Mouse (Mus musculus): ENCODE measurements at regions not wholly inside any gene's neighbourhood (a gene's known extent, or its start where the extent isn't known, plus 50 kb on each side); places are given as distances from the start of the nearest gene placed in this dataset.

GRCm38 (mm10) chr15:7459992-7460820, 62.0 kb upstream of the Egflam start:
- CTCF ChIA-PET: no interaction called here

- CTCF ChIA-PET: interaction anchor here (0.7 kb wide), 1 partner anchor 30 kb away, joined by 5 read pairs; no protein-coding TSS in a partner anchor
These were observed 64.4 kb upstream of the Egflam start for GRCm38 (mm10) chr15:7462549-7462948.

DNA sequence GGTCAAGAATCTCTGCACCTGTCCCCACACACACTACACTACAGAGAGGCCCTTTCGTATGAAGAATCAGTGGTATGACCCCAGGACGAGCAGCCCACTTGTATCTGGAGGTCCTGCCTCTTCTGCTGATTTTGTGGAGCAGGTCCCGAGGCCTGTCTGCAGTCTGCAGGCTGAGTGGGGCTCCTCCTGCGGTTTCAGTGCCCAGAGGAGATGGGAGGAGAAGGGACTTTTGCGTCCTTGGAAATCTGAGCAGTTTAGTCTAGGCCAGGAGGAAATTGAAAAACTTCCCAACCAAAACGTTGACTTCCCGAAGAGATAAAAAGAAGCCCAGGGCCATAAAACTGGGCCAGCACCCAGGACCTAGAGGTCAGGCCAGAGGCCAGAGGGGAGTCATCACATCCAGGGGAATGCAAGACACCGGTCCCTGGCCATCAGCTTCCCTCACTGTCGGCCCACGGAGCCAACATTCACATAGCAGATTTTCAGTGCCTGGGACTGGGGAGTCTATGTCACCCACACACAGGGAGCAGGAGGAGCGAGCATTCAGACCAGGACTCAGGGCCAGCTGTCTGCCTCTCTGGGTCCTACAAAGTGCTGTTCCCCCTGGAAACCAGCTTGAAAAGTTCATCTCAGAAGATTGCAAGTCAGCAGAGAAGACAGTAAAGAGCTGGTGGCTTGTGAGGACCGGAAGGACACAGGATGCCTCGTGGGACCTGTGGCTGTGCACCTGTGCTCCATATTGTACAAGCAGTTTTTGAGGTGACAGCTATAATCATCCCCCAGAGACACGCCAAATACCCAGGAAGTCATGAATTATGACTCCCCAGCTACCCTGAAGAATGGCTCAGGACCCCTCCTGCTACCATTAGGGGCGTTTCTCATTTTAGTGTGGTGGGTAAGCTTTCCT, 65.5 kb upstream of the Egflam start:
- CTCF ChIA-PET: no interaction called here

DNA sequence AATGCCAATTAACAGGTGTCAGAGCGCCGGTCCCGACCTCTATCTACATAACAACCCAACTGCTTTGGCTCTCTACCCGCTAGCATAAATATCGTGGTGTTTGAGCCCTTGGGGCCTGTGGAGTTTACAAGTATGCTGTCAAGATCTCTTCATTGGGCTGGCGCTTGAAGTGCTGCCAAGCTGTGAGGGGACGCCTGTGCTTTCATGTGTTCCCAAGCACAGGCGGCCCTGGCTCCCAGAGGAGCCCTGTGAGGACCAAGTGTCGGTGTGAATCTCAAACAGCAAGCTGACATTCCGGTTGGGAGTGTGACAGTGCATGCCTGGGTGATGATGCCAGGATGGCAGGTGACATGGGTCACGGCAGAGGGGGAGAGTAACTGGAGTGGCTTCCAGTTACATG, 82.0 kb upstream of the Egflam start:
- CTCF ChIA-PET: no interaction called here

DNA sequence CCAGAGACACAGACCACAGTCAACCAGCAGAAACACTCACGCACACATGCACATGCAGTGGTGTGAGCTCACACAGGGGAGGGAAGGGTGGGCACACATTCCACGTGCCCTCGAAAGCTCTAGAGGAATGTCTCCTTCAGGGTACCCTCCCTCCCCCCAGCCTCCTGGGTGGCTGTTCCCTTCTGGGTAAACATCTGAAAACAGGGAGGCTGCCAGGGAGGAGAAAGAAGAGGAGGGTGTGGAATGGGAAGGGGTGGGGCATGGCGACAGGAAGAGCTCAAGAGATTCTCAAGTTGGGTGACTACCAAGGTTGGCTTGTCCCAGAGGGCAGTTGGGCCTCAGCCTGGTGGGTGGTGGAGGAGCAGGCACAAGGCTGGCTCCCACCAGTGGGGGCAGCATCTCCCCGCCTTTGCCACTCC, 82.6 kb upstream of the Egflam start:
- CTCF ChIA-PET: no interaction called here

DNA sequence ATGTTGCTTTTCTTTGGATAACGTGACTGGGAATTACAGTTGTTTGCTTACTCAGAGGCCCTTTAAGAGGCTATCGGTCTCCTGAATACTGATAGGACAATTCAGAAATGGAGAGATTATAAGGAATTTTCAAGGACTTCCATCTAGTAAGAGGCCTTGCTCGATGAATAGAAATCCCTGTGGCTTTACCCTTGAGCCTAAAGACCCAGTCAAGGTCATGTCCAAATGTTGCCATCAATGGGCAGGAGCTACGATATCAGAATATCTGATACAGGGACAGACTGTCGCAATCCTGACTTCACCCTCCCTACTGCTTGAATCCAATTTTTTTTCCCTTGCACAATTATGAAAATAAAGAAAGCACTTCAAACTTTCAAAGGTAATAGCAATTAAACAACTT, 85.5 kb upstream of the Egflam start:
- CTCF ChIA-PET: no interaction called here

GRCm38 (mm10) chr15:7491091-7491490, 92.9 kb upstream of the Egflam start:
- CTCF ChIA-PET: no interaction called here

DNA sequence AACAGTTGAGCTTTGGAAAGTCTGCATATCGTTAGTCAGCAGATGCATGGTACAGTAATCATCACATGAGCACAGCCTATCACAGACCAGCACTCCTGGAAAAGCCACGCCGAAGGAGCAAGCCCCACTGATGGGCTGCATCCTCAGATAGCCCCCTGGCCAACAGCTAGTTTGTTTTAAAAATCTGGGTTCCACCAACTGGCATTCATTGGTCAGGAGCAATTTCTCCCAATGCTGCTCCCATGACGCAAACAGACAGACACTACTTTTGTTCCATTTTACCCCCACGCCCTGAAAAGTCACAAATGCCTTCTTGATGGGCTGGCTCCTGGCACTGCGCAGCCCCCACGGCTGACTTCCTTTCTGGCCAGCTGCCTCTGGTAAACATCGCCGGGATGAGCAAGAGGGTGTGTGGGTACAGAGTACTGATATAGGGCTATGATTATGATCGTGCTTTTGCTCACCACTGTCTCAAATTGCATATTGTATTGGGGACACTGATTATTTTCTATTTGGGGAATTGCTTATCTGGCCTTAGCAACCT, 95.0 kb upstream of the Egflam start:
- CTCF ChIA-PET: no interaction called here

DNA sequence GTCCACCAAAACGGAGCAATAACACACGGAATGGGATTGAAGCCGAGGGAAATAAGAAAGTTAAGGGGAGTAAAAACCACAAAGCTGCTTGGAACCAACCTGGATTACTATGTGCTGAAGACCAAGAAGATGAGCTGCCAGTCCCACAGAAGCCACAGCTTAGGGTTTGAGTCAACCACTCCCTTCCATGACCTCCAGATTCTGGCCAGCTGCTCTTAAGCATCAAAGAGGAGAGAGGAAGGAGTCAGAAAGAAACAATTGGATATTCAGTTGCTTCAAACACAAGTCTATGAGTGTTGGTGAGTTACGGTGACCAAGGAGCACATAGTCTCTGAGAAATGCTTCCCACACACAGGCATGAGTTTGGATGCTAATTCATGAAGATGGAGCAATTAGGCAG, 99.7 kb upstream of the Egflam start:
- CTCF ChIA-PET: no interaction called here

GRCm38 (mm10) chr15:7508535-7508934, 110.3 kb upstream of the Egflam start:
- CTCF ChIA-PET: no interaction called here

GRCm38 (mm10) chr15:7514743-7515273, 116.6 kb upstream of the Egflam start:
- CTCF ChIA-PET: no interaction called here

DNA sequence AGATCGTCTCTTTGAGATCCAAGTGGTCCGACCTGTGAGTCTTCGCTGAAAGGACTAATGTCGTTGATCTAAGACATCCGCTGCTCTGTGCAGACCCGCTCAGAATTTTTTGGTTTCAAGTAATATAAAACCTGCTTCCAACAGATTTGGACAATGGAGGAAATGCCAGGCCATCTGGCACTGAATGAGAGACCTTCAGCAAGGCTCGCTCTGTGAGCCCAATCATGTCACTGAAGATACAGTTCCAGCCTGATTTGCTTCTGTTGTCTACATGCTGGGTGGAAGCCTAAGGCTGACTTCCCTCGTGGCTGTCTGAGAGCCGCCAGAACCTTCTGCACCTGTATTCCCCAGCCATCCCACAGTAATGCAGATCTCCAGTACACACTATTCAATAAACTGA, 123.4 kb upstream of the Egflam start:
- CTCF ChIA-PET: no interaction called here

DNA sequence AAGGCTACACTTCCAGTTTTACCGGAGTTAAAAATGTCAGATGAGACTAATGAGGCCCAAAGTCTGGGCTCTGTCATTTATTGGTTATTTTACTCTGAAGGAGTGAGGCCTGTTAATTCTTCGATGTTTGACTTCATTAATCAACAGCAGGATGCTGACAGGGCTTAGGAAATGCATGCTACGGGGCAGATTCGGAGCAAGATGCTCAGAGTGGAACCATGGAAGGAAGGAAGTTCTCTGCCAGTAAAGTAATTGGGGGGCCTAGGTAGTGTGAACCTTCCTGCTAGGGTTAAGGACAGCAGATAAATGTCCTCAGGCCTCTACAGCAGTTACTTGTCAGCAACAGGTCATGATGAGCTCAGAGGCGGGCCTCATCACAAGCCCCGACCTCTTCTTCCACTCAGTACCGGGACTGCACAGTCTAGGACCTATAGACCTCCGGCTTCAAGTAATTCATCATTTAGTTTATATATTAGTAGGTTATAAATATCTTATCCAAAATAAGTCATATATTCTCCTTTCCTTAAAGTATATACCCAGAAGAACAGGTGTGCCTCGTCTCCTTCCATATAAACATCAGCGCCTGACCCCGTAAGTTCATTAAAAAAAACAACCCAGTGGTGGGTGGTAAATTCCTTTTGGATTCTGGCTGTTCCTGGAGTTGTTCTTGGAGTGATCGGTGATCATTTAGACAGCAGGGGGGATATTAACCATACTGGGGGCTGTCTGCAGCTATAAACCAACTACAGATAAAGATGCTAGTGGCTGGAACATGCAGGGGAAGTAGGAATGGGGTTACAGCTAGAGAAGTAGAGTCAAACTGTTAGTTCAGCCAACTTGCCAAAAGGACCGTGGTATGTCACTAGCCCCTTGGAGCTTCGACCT, 124.9 kb upstream of the Egflam start:
- CTCF ChIA-PET: no interaction called here

GRCm38 (mm10) chr15:7530959-7531588, 132.9 kb upstream of the Egflam start:
- CTCF ChIA-PET: no interaction called here

DNA sequence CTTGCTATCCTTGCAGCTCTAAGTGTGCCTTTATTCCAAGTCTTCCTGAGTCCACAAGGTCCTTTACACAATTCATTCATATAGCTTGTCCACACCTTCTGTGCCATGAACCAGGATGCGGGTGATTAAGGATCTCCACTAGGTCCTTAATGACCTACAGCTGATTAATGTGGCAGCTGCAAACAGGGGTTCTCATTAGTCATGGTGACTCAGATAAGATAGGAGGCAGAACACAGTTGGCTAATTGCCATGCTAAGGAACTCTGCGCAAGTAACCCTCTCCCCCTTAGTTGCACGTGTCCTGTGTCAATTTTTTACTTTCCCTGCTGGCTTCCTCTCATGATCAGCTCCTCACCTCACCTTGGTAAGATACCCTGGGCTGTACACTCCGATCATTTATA, 139.7 kb upstream of the Egflam start:
- CTCF ChIA-PET: no interaction called here

DNA sequence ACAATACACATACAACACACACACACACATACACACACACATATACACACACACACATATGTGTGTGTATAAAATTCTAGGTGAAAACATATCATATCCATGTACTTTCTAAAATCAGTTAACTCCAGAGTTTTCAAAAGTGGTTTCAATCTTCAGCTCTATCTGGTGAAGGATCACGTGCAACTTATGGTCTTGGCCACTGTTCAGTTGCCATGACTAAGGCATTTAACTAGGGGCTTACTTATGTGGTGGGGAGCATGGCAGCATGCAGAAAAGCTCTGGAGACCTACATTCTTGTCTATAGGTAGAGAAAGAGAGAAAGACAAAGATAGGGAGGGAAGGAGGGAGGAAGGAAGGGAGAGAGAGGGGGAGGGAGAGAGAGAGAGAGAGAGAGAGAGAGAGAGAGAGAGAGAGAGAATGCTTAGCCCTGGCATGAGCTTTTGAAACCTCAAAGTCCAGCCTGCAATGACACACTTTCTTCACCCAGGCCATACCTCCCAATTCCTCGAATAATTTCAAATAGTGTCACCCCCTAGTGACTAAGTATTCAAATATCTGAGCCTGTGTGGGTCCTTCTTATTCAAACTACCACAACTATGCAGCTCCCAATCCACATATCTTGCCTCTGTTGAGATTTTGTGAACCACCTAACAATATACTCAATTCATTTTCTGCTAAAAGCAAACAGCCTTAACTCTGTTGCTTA, 155.1 kb upstream of the Egflam start:
- CTCF ChIA-PET: no interaction called here

DNA sequence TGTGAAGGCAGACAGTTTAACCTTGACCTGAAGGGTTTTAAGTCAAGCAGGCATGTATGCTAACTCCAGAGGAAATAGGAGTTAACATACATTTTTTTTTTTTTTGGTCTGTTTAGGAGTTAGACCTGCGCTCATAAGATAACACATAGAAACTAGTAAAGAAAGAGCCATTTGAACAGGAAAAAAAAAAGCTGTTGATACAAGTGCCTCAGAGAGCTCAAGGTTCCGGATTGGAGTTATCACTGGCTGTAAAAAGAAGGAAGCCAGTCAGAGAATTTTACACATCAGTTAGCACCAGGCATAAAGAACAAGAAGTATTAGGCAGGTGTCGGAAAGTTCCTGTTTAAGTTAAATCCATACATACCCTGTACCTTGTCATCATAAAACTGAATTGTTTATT, 156.2 kb upstream of the Egflam start:
- CTCF ChIA-PET: no interaction called here

DNA sequence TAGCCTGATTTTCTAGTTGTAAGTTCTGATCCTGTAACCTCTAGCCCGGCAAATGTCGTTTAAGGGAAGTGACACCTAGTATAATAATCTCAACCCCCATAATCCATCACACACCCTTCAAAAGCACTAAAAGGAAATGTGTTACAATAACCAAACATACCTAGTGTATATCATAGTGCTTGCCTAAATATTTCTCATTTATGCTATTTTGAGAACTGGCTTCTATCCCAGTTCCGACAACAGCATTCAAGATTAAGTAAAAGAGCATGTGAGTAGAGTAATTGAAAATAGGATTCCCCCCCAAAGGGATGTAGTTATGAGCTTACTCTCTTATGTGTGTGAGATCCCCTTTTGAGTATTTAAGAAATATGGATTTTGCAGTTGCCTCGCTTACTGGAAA, 165.1 kb upstream of the Egflam start:
- CTCF ChIA-PET: no interaction called here

- CTCF ChIA-PET: no interaction called here
These were observed 165.5 kb upstream of the Egflam start for GRCm38 (mm10) chr15:7563726-7564125.

DNA sequence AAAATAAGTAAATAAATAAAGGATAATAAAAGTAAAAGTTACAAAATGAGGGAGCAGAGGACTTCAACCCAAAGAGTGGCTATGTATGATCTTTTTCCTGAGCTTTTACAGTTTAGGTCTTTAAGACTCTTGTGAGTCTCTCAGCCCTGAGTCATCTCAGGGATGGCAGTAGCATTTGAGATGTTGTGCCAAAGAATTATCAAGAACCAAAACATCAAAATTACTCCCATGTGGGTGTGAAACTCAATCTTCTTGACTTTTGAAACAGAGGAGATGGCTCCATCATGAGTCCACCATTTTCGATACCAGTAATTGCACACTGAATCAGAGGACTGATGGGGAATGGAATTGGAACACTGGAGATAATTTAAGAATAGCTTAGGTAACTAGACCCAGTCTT, 174.0 kb upstream of the Egflam start:
- CTCF ChIA-PET: no interaction called here

DNA sequence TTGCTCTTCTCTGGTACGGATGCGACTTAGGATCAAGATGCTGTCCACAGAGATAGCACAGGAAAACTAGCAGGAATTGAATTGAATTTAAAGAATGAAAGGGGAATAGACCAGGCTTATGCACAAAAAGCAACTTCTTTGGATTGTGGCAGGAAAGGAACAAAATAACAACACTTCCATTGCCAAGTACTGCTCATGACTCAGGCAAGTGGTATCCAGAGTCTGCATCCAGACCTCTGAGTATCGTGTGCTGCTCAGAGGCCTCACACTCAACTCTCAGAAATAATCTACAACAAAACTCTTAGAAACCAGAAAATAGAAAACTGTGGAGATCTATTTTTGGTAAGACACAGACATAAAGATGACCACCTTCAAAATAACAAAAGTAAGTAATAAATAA, 176.1 kb upstream of the Egflam start:
- CTCF ChIA-PET: no interaction called here
